In genomic region chr5:110735606-110736005, GRCm38 (mm10) we compare ENCODE assay signal across 19 mouse cellular contexts. TPM values are rescaled to one million over a fixed set of nuclear protein-coding genes. Genes with fewer than 3 reads are reported as not detected.
A peak's percentile ranks its signal among the peaks of the same experiment; 100 is the strongest.
DNase-seq lines count a peak whose midpoint lies in the region; ATAC-seq lines count a peak whose summit lies in the region.
"Had no signal": no experiment of that assay in that cellular context is flagged by ENCODE, and none has a peak within 500 bp of the region (broad histone marks: within the 10 kb centered on the region; RNA-seq: fewer than 3 reads in every experiment).

No protein-coding gene starts in this region.

- H3K27ac ChIP-seq in liver, embryonic 12.5 days, result no peak overlapping the region
- H3K27ac ChIP-seq in liver, embryonic 11.5 days (ENCODE audit: low read depth, low read length), result no peak overlapping the region
- H3K27ac ChIP-seq: embryonic facial prominence, embryonic 10.5 days; embryonic facial prominence, embryonic 12.5 days; forebrain, embryonic 13.5 days; forebrain, embryonic 15.5 days had no signal

- no peaks in the 10 kb centered on the region for H3K9me3 ChIP-seq in liver, embryonic 12.5 days (replicated peaks)
- H3K9me3 ChIP-seq in liver, embryonic 11.5 days (ENCODE audit: control insufficient read depth, low read length), result no peaks in the 10 kb centered on the region
- H3K9me3 ChIP-seq: embryonic facial prominence, embryonic 10.5 days; embryonic facial prominence, embryonic 12.5 days; forebrain, embryonic 13.5 days; forebrain, embryonic 15.5 days had no signal

- no peak overlapping the region for H3K9ac ChIP-seq in liver, embryonic 12.5 days
- no peak overlapping the region for H3K9ac ChIP-seq in liver, embryonic 11.5 days (ENCODE audit: low read depth, low read length)
- H3K9ac ChIP-seq: embryonic facial prominence, embryonic 12.5 days; forebrain, embryonic 13.5 days; forebrain, embryonic 15.5 days; forebrain, postnatal 0 days had no signal

- 0 out of 2 replicates have a peak, but pooled peaks have one; percentile 24 for ATAC-seq in liver, embryonic 12.5 days
- no peak for ATAC-seq in liver, embryonic 11.5 days (replicated peaks; ENCODE audit: low FRiP score)
- peak; percentile 31; the same call in 1 of the 2 replicates for ATAC-seq in megakaryocyte progenitor cell, adult 5-6 weeks (replicated peaks; ENCODE audit: poor library complexity)
- ATAC-seq: forebrain, embryonic 13.5 days; forebrain, embryonic 15.5 days; forebrain, postnatal 0 days had no signal

- DNase-seq in liver, embryonic 11.5 days (ENCODE audit: low spot score), result no peak
- no peak for DNase-seq in lung, postnatal 25 days (ENCODE audit: low spot score)
- DNase-seq in cerebellum, adult 18-20 months, result no peak
- DNase-seq: adrenal gland, adult 2 months; adrenal gland, postnatal 10 days; adrenal gland, postnatal 25 days; B cell, adult 2 months; cerebellum, adult 11 months; cerebellum, adult 2 months; cerebellum, adult 9-10 months; cerebellum, postnatal 10 days; cerebellum, postnatal 25 days; forebrain, postnatal 0 days had no signal

- 78% methylated on average over 1 of the region's 1 CpGs for WGBS in liver, embryonic 12.5 days (ENCODE audit: insufficient replicate concordance)
- 86% methylated on average over 1 of the region's 1 CpGs for WGBS in liver, embryonic 11.5 days

- H3K4me1 ChIP-seq in liver, embryonic 12.5 days, result no peaks in the 10 kb centered on the region
- H3K4me1 ChIP-seq in liver, embryonic 11.5 days (replicated peaks; ENCODE audit: control insufficient read depth, insufficient read depth, low read length), result no peaks in the 10 kb centered on the region
- H3K4me1 ChIP-seq: embryonic facial prominence, embryonic 10.5 days; embryonic facial prominence, embryonic 12.5 days; forebrain, embryonic 13.5 days; forebrain, embryonic 15.5 days had no signal

- no peak overlapping the region for H3K4me2 ChIP-seq in liver, embryonic 12.5 days
- no peak overlapping the region for H3K4me2 ChIP-seq in liver, embryonic 11.5 days
- H3K4me2 ChIP-seq: embryonic facial prominence, embryonic 12.5 days; forebrain, embryonic 13.5 days; forebrain, embryonic 15.5 days had no signal

- peaks cover 100% of the 10 kb centered on the region for H3K36me3 ChIP-seq in liver, embryonic 12.5 days
- H3K36me3 ChIP-seq in liver, embryonic 11.5 days (ENCODE audit: control insufficient read depth, insufficient read depth, low read length), result peaks cover 51% of the 10 kb centered on the region

- no peaks in the 10 kb centered on the region for H3K27me3 ChIP-seq in liver, embryonic 12.5 days (replicated peaks)
- no peaks in the 10 kb centered on the region for H3K27me3 ChIP-seq in liver, embryonic 11.5 days (replicated peaks; ENCODE audit: control insufficient read depth, insufficient read depth, low read length)
- H3K27me3 ChIP-seq: embryonic facial prominence, embryonic 12.5 days; forebrain, embryonic 13.5 days; forebrain, embryonic 15.5 days had no signal

- no peak overlapping the region for H3K4me3 ChIP-seq in liver, embryonic 12.5 days
- H3K4me3 ChIP-seq in liver, embryonic 11.5 days (ENCODE audit: low read depth, low read length), result no peak overlapping the region
- H3K4me3 ChIP-seq: embryonic facial prominence, embryonic 10.5 days; embryonic facial prominence, embryonic 12.5 days; forebrain, embryonic 13.5 days; forebrain, embryonic 15.5 days had no signal

RNA-seq across cellular contexts. Expression of gene Ep400, which starts 34.9 kb away (rescaled TPM):
- 23.9 and 28.5 TPM in 2 replicates for polyA plus RNA-seq in liver, embryonic 12.5 days (2016; fragmentation: Nextera tagmentation; extraction: Ambion mirVana)
- polyA plus RNA-seq in liver, embryonic 11.5 days (2014; fragmentation: Nextera tagmentation; extraction: Ambion mirVana), result 42.2 and 44.5 TPM in 2 replicates
- 94.1 and 115 TPM in 2 replicates for total RNA-seq in megakaryocyte progenitor cell, adult 5-6 weeks (2015)
- 41.0 and 41.7 TPM in 2 replicates for total RNA-seq in megakaryocyte progenitor cell, adult 5-6 weeks (2017)

RNA-seq across cellular contexts. Expression of gene Pus1, which starts 44.9 kb away (rescaled TPM):
- polyA plus RNA-seq in liver, embryonic 12.5 days (2016; fragmentation: Nextera tagmentation; extraction: Ambion mirVana), result 48.7 and 50.7 TPM in 2 replicates
- polyA plus RNA-seq in liver, embryonic 11.5 days (2014; fragmentation: Nextera tagmentation; extraction: Ambion mirVana), result 49.8 and 54.3 TPM in 2 replicates
- total RNA-seq in megakaryocyte progenitor cell, adult 5-6 weeks (2015), result 20.1 and 22.3 TPM in 2 replicates
- total RNA-seq in megakaryocyte progenitor cell, adult 5-6 weeks (2017), result 60.3 and 68.1 TPM in 2 replicates
